Mouse (Mus musculus): ENCODE measurements around the gene Cbx3.

GRCm38 (mm10) chr6:51508750-51509648 is 38.8 kb downstream of the Cbx3 start:
- TF ChIP-seq CTCF (IDR thresholded peaks at IDR 0.05; ENCODE audit: control insufficient read depth, insufficient read depth, insufficient replicate concordance, low read depth, low read length), result peak; percentile 76; the same call in 1 of the 2 replicates
- TF ChIP-seq POLR2A (IDR thresholded peaks at IDR 0.05; ENCODE audit: control insufficient read depth, low read depth, low read length), result no peak
